Mouse (Mus musculus) brain, embryonic 18.5 days (tissue): Measurements from ENCODE around the gene Cldn14.
"Not testable (repeated sequence)": the region's sequence is repeated elsewhere in the genome, so short reads cannot be mapped to it uniquely, and the experiment has no call there.

Experiments used
- DNase-seq: peaks from one replicate; pipeline ENCODE4 v3.0.0-alpha.2; 2012; ENCODE audit warnings: low read depth, low spot score

Cldn14 gene

DNA sequence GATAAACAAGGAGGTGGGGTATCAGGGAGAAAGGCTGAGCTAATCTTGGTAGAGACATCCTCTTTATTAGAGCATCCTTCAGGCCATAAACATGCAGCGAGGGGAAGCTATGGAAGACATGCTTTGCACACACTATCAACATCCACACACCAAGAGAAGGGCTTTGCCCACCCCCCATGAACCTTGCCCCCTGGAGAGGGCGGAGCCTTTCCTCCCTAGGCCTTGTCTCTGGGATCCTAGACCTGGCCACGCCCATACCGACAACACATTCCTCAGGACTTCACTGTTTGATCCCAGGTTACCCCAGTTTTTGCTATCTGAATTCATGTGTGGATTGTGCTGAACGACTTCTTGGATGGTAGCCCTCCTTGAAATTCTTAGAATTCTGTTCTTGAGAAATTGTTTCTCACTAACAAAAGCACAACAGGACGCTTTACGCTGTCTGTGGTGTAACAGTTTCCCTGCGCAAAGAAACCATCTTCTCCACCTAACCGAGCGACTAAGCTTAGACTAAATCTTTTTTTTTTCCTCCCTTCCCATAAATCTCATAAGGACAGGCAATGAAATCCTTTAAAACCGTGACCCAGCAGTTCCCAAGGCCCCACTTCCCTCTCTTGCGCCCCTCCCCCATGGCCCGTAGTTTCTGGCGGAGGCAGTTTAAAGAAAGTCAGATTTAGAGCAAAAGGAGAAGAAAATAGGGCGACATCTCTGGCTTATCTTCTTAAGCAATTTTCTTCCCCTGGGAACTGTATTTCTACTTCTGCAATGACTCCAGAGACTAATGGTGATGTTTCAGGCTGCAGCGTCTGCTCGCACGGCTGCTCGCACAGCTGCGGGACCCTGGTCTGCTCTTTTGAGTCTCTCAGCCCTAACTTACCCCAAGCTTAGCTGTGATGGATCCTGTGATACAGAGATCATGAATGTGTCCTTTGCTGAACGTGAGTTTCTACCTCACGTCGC, 1.7 kb downstream of the Cldn14 start:
- DNase-seq: no peak

DNA sequence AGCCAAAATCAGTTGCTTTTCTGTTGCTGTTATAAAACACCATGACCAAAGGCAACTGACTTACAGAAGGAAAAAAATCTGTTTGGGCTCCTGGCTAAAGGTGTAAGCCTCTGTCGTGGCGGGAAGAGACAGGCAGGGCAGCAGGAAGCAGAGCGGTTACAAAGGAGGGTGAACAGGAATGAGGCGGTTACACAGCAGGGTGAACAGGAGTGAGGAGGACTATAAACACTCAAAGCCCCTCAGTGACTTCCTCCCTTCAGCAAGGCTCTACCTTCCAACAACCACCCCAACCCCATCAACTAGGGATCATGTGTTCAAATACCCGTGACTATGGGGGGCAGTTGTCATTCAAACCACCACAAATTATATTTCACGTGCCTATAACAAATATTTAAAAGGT, 5.2 kb downstream of the Cldn14 start:
- DNase-seq: no peak

DNA sequence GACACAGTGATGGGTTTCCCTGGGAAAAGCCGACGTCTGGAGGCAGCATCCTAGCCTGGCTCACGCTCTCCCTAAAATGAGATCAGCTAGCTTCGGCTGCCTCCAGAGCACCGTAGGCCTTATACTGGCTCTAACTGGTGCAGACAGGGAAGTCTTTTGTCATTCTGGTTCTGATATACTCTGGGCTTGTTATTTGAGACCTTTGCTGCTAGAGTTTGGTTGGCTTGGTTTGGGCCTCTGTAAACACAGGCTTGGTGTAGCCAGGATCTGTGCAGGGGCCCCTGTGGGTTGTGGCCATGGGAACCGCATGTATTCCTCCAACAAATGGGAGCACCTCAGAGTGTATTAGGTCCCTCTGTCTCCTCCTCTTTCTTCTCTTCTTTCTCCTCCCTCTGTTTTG, 7.3 kb downstream of the Cldn14 start:
- no peak for DNase-seq

DNA sequence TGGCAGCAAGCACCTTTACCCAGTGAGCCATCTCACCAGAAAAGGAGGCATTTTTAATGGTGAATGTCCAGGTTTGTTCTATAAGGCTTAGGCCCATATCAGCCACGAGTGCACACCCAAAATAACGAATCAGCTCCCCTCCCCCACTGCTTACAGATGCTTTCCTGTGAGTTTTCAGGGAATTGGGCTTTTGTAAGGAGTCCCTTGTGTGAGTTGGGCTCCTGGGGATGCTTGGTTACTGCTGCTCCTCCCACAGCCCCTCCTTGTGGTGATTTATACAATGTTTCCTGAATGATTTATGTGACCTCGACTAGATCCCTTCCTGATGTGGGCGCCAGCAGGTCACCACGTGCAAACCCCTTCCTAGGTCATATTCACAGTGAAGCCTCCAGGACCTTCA, 9.7 kb downstream of the Cldn14 start:
- no peak for DNase-seq

DNA sequence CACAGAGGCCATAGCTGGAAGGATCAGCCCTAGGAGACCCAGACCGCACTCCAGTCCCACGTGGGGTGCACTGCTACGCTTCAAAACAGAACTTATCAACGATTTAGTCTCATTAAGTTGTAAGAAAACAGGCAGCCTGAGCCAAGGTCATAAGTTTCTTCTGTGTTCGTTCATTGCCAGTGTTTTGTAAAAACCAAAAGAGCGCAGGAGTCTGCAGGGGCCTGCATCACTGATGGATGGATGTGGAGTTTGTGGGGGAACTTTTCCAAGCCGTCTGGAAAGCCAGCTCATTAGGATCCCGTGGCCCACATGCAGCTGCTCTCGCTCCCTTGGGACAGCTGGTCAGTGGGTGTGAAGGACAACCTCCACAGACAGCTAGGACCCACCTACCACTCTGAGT, 25.1 kb downstream of the Cldn14 start:
- DNase-seq: no peak

DNA sequence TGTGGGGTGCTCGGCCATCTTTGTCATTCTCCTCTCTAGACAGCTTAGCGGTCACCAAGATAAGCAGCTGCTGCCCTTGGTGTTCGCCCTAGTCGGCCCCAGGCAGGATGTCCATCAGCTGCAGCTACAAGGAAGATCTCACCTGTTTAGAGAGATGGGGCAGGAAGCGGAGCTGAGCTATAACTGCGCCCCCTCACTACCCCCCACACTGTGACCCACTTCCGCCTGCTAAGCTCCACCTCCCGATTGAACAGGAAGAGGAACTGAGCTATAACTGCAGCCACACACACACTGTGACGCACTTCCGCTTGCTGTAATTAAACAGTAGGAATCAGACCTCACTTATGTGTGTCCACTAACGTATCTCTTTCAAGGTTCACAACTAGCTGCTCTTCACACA, 26.3 kb downstream of the Cldn14 start:
- DNase-seq: no peak

DNA sequence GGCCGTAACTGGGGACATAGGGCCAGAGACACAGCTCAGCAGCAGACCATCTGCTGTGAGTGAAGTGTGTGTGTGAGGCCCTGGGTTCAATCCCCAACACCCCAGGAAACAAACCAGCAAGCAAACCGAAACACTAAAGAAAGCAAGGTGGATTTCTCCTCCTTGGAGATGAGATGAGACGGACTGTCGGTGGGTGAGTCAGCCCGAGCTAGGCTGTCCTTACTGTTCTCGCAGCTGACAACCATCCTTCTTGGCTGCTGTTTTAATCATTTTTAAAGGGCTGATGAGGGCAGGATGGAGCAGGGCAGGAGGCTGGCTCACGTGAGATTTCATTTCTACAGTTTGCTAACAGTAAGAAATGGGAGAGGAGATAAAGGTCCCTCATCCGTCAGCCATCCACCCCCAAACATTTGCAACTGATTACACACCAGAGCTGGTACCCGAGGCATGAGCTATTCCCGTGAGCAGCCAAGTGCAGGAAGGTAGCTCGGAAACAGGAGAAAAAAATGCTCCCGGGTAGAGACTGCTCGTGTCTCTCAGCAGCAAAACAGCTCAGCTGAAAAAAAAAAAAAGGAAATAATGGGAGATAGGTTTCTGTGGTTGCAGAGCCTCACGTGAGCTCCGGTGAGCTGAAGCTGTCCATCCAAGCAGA, 27.3 kb downstream of the Cldn14 start:
- DNase-seq: no peak

DNA sequence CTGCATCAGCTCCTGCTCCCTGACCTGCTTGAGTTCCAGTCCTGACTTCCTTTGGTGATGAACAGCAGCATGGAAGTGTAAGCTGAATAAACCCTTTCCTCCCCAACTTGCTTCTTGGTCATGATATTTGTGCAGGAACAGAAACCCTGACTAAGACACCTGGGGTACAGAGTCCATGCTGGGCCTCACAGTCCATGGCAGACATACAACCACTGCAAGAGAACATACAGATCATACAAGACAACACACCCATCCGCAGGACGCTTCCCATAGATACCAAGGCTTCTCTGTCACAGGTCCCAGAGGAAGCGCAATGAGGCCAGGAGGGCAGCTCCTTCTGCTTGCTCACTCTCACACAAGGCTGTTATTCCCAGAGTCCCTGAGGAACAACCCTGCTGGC, 28.3 kb downstream of the Cldn14 start:
- not testable (repeated sequence) for DNase-seq

DNA sequence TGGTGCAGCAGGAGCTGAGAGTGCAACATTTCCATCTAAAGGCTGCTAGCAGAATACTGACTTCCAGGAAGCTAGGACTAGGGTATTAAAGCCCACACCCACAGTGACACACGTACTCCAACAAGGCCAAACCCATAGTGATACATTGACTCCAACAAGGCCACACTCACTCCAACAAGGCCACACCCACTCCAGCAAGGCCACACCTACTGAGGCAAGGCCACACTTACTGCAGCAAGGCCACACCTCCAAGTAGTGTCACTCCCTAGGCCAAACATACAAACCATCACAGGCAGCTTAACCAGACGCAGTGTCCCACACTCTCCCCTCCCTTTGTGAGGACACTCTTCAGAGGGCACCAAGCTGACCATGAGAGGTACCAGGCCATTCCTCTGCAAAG, 29.3 kb downstream of the Cldn14 start:
- DNase-seq: no peak

DNA sequence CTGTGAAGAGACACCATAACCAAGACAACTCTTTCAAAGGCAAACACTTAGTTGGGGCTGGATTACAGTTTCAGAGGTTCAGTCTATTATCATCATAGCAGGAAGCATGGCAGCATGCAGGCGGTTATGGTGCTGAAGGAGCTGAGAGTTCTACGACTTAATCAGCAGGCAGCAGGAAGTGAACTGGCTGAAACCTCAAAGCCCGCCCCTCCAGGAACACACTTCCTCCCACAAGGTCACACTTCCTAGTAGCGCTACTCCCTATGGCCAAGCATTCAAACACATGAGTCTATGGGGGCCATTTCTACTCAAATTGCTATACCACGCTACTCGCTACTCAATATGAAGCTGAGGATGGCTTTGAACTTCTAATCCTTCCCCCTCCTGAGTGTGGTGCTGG, 31.1 kb downstream of the Cldn14 start:
- DNase-seq: no peak

DNA sequence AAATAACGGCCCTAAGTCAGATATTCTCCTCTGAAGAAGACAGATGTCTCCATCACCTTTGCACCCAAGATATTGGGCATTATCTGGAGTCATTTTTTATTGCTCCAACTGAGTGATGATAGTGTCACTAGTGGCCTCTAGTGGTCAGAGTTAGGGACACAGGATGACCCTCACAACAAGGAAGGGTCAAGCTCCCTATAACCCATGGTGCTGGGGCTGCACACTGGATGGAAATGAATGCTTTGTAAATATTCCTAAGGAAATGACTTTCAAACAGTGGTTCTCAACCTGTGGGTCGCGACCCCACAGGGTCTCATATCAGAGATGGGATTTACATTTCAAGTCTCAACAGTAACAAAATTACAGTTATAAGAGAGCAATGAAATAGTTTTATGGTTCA, 31.7 kb downstream of the Cldn14 start:
- DNase-seq: no peak

DNA sequence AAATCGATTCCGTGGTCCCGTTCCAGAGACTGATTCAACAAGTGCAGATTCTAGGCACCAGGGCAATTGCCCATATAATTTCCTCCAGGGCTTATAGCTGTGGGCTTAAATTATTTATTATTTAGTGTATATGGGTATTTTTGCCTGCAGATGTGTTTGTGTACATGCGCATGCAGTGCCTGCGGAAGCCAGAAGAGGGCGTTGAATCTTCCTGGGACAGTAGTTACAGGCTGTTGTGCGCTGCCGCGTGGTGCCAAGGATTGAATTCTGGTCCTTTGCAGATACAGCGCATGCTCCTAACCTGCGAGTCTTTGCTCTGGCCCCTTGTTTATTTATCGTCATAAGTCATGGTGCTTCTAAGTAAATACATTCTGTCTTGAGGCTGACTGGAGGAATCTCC, 33.2 kb downstream of the Cldn14 start:
- no peak for DNase-seq

DNA sequence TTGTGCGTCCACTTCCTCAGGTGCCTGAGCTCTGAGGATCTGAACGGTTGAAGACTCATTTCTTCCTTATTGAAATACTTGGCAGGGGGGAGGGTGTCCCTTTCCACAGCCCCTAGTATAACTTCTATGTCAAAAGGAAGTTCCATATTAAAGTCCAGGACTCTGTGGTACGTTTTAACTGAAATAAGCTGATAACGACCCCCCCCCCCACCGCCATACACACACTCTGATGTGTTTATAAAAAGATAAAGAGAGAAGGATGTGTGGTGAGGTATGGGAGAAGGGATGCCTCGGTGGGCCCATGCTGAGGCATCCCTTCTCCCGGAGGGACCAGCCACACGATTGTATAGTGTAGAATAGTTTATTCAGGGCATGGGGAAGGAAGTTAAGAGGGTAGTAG, 34.4 kb downstream of the Cldn14 start:
- no peak for DNase-seq

DNA sequence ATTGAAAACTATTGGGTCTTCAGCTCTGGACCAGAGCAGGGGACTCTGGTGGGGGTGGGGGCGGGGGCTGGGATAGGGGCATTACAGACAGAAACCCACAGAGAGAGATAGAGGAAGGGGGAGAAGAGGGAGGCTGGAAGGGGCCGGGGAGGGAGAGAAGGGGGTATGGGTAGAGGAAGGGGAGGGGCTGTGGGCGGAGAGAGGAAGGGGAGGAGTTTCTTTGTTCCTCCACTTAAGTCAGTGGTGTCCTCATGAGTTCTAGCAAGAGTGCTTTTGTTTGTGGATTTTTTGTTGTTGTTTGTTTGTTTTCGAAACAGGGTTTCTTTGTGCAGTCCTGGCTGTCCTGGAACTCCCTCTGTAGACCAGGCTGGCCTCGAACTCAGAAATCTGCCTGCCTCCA, 35.1 kb downstream of the Cldn14 start:
- DNase-seq: no peak

DNA sequence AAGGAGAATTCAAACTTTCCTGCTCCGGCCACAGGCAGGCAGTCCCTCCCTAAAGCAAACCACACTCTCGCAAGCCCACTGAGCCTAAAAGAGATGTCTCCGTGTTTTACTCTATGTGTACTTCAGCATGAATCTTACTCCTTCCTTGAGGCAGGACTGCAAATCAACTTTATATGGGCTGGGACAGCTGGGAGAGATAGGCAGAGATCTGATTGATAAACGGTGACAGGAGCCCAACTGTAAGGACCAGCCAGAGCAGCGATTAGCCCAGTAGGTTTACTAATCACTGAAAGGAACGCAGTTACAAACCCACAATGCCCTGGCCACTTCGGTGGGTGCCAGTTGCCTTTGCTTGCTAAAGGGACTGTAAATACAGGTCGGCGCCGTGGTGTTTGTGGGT, 35.5 kb downstream of the Cldn14 start:
- DNase-seq: no peak

DNA sequence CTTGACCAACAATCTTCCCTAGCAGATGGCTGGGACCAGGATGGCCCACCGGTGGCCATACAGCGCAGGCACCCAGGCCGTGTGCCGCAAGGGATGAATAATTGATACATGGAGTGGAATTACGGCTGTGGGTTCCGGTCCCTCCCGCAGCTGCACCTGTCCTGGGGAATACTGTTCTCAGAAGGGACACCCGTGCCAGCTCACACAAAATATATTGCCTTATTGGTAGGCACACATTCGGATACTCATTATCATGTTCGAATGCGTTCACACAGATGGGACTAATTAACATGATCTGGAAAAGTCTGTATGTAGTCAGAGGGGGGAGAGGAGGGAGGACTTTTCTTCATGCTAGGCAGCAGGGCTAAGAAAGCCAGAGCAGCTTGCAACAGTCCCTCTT, 37.6 kb downstream of the Cldn14 start:
- peak; percentile 45 for DNase-seq

DNA sequence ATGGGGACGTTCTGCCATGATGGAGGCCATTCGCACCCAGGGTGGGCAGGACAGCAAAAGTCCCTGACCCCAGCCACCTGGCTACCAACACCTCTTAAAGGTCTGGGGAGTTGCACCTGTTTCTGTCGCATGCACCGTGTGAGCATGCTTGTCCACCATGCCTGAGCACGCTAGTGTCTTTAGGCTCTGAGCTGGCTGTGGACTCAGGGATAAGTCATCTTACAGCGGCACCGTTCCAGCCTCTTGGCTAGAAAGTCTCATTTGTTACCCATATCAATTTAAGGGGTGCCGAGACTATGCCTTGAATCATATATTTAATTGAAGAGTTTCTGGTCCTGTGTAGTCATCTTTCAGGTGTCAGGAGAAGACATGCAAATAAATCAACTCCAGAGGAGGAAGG, 40.7 kb downstream of the Cldn14 start:
- DNase-seq: no peak

DNA sequence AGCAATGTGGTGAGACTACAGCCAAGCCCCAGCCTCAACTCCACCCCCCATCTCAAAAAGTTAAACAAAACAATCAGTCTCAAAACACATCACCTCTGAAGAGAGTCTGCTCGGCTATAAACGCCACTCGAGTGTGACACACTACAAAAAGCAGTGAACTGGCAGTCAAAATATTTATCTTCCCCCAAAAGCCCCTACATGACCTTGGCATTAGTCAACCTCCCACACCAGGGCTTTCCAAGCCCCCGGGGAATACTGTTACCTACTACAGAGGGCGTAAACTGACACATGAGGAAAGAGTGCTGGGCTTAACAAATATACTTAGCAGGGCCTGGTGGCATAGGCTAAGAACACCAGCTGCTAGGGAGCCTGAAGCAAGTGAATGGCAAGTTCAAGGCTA, 46.4 kb downstream of the Cldn14 start:
- DNase-seq: no peak

DNA sequence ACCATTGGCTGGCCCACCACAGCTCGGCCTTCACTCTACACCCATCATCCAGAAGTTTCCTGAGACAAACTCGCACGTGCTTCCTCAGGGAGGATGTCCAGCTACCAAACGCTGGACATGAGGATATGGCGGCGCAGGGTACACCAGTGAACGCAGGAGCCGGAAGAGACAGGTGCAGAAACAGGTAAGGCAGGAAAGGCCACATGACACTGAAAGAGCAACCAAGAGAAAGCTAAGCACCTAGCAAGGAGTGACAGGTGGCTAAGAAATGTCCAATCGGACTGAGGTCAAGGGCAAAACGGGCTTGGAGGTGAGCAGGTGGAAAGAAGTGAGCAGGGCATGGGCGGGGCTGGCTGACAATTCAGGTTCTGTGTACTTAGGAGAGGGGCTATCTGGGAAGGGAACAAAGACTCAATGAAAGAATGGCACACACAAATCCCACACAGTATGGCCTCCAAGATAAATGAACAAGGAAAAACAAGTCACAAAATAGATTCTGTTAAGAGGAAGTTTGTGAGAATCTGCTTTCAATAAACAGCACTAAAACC, 47.5 kb downstream of the Cldn14 start:
- DNase-seq: no peak

DNA sequence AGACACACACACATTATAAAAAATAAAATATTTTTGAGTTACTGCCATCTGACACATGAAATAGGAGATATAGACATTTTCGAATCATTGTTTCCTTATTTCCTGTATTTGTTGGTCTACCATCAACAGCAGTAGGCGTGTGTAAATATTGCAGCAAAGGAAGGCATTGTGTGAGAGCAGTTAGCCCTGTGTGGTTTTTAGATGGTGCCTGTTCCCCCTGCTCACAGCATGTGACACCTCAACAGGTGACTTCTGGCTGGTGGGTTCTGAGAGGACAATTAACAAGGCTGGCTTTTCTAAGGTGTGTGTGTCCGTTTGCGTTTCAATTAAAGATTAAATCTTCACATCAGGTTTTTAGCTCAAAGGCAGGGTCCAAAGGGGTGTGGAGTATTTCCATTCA, 48.1 kb downstream of the Cldn14 start:
- no peak for DNase-seq

DNA sequence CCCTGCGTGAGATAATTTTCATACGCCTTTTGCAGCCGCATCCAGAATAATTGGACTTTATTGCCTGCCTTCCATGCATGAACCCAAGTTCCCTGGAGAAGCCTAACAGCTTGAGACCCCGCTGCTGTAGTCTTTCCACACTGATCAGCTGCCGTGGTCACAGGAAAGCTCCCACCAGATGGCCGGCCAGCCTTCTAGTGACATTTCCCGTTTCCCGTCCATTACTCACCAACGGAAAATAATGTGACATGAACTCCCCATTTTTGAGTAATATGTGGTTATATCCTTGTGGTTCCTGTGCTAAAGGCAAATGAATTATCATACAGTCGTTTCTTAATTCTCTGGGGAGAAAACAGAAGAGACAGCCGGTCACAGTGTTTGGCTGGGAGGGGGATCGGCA, 51.2 kb downstream of the Cldn14 start:
- DNase-seq: no peak

DNA sequence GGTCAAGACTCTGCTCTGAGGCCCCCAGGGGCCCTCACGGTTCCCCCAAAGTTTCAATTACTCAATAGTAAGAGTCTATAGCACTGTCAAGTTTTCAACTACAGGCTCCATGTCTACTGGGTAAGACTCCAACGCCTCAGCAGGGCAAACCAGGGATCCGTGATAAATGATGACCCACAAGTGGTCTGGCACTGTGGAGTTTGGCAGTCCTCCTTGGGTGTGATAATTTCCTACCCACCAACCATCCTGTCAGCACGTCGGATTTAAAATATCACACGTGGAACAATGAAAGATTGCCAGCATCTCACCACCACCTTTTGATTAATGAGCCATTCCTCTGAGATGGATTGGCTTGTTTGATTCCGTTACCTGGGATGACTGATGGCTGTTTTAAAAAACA, 51.7 kb downstream of the Cldn14 start:
- no peak for DNase-seq

DNA sequence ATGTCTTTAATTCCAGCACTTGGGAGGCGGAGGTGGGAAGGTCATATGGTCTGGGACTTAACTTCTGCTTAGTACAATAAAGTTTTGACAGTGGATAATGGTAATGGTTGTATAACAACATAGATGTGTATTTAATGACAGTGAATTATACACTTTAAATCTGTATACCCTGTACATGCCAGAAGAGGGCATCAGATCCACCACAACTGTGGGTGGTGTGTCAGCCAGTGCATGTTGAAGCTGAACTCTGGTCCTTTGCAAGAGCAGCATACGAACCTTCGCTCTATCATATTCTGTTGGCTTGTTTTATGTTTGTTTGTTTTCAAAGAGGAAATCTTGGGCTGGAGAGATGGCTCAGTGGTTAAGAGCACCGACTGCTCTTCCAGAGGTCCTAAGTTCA, 61.2 kb downstream of the Cldn14 start:
- no peak for DNase-seq
